Mouse (Mus musculus) CH12F3 (cell line): ENCODE results near the gene Zfp92.
"Not testable (repeated sequence)": the region's sequence is repeated elsewhere in the genome, so short reads cannot be mapped to it uniquely, and the experiment has no call there.

Source experiments
- in situ Hi-C: fragments of 300-500 bp; cut with MboI; formaldehyde crosslinking; loops from 2 replicates; pipeline ENCODE4 v1.14.3; 2020; ENCODE audit warnings: low sequenced_read_pairs

Zfp92 gene

GRCm38 (mm10) chrX:73410880-73411517 is at the start of gene Zfp92:
Gene Zfp92, plus strand, starts transcription at chrX:73411096.
- in situ Hi-C loops, result no loop called here

GRCm38 (mm10) chrX:73363291-73363690 is 47.6 kb upstream of the Zfp92 start:
- in situ Hi-C loops, result no loop called here

- in situ Hi-C loops, result no loop called here
These were observed 26.5 kb upstream of the Zfp92 start for GRCm38 (mm10) chrX:73384419-73384818.

GRCm38 (mm10) chrX:73384924-73385323 is 26.0 kb upstream of the Zfp92 start:
- in situ Hi-C loops, result no loop called here

GRCm38 (mm10) chrX:73391481-73391880 is 19.4 kb upstream of the Zfp92 start:
- in situ Hi-C loops, result no loop called here

- in situ Hi-C loops, result no loop called here
These were observed 14.4 kb upstream of the Zfp92 start for GRCm38 (mm10) chrX:73396446-73396845.

GRCm38 (mm10) chrX:73398636-73399035 is 12.3 kb upstream of the Zfp92 start, which contains the start of gene Gm18336:
Gene Gm18336, minus strand, starts transcription at chrX:73398736.
- in situ Hi-C loops, result not testable (repeated sequence)

- in situ Hi-C loops, result no loop called here
These were observed 9.9 kb upstream of the Zfp92 start for GRCm38 (mm10) chrX:73400951-73401350.

- in situ Hi-C loops, result no loop called here
These were observed 9.3 kb upstream of the Zfp92 start for GRCm38 (mm10) chrX:73401616-73402015.

GRCm38 (mm10) chrX:73412767-73413166 is 1.9 kb downstream of the Zfp92 start:
- in situ Hi-C loops, result no loop called here

- in situ Hi-C loops, result no loop called here
These were observed 19.1 kb downstream of the Zfp92 start for GRCm38 (mm10) chrX:73430036-73430435.

- in situ Hi-C loops, result no loop called here
These were observed 22.0 kb downstream of the Zfp92 start for GRCm38 (mm10) chrX:73432850-73433249.

- in situ Hi-C loops, result no loop called here
These were observed 24.4 kb downstream of the Zfp92 start, which contains the start of gene Trex2 for GRCm38 (mm10) chrX:73435252-73435651. Gene Trex2, minus strand, starts transcription at chrX:73435344.

GRCm38 (mm10) chrX:73441428-73441827 is 30.5 kb downstream of the Zfp92 start:
- in situ Hi-C loops, result no loop called here

- in situ Hi-C loops, result no loop called here
These were observed 41.1 kb downstream of the Zfp92 start for GRCm38 (mm10) chrX:73451949-73452348.

- in situ Hi-C loops, result no loop called here
These were observed 48.0 kb downstream of the Zfp92 start, which contains the start of gene Haus7 for GRCm38 (mm10) chrX:73458877-73459392. Gene Haus7, minus strand, starts transcription at chrX:73459044.

- in situ Hi-C loops, result no loop called here
These were observed 49.9 kb downstream of the Zfp92 start for GRCm38 (mm10) chrX:73460792-73461191.

- in situ Hi-C loops, result no loop called here
These were observed 54.7 kb downstream of the Zfp92 start for GRCm38 (mm10) chrX:73465483-73466186.

GRCm38 (mm10) chrX:73467446-73468241 is 56.7 kb downstream of the Zfp92 start:
- in situ Hi-C loops, result no loop called here

- in situ Hi-C loops, result no loop called here
These were observed 57.4 kb downstream of the Zfp92 start for GRCm38 (mm10) chrX:73468330-73468729.

- in situ Hi-C loops, result no loop called here
These were observed 57.9 kb downstream of the Zfp92 start for GRCm38 (mm10) chrX:73468752-73469151.
